Mouse (Mus musculus) gastrocnemius, postnatal 4 days (tissue): ENCODE results near the gene A630089N07Rik. TPM values are rescaled to one million over a fixed set of nuclear protein-coding genes. Genes with fewer than 3 reads are reported as not detected.

Experiments
- DNase-seq, 2 experiments: peaks; one replicate each; pipeline ENCODE4 v3.0.0; 2021 to 2022; ENCODE audit warnings: low spot score in 2 of 2, mixed read lengths in 2 of 2
- total RNA-seq, 2 experiments: library from RNA; stranded (reverse); gene quantifications; 2 replicates each; pipeline ENCODE4 v1.2.3; 2021

A630089N07Rik gene
- total RNA-seq, 2 experiments from 2014 or later, result 6.9 to 9.7 TPM

GRCm38 (mm10) chr16:97962151-97962948 lies 119.9 kb downstream of the A630089N07Rik start, which contains the start of the genes C2cd2 and Zbtb21:
Gene C2cd2, minus strand, starts transcription at chr16:97962598.
Gene Zbtb21, minus strand, starts transcription at chr16:97962622.
- DNase-seq, result peak; percentile 90 to 97

GRCm38 (mm10) chr16:97961381-97962150 lies 120.7 kb downstream of the A630089N07Rik start:
- DNase-seq, result peak in 1 of 2 experiments; percentile 20

GRCm38 (mm10) chr16:97960348-97960747 lies 121.9 kb downstream of the A630089N07Rik start:
- no peak for DNase-seq

GRCm38 (mm10) chr16:97958401-97958973 lies 123.8 kb downstream of the A630089N07Rik start:
- no peak for DNase-seq

- no peak for DNase-seq
Observed at GRCm38 (mm10) chr16:97957626-97958025, 124.6 kb downstream of the A630089N07Rik start.

GRCm38 (mm10) chr16:97956011-97956410 lies 126.2 kb downstream of the A630089N07Rik start:
- DNase-seq, result no peak

- no peak for DNase-seq
Observed at GRCm38 (mm10) chr16:97953300-97953699, 128.9 kb downstream of the A630089N07Rik start.

GRCm38 (mm10) chr16:97952801-97953200 lies 129.4 kb downstream of the A630089N07Rik start:
- DNase-seq, result no peak

- no peak for DNase-seq
Observed at GRCm38 (mm10) chr16:97952371-97952770, 129.9 kb downstream of the A630089N07Rik start.

Other genes starting within 250 kb of the A630089N07Rik start
- 10 to 100 TPM in 1 of 2 experiments, 1 to 10 TPM in 1; 8.9 to 12.1 TPM for gene Prdm15, start 230.6 kb downstream of the A630089N07Rik start, total RNA-seq
- gene C2cd2, start 119.9 kb downstream of the A630089N07Rik start, total RNA-seq, result 10 to 100 TPM; 44.9 to 58.0 TPM
- 10 to 100 TPM; 15.5 to 17.0 TPM for gene Zbtb21, start 119.8 kb downstream of the A630089N07Rik start, total RNA-seq
- gene B230307C23Rik, start 85.1 kb downstream of the A630089N07Rik start, total RNA-seq, result 10 to 100 TPM in 1 of 2 experiments, 1 to 10 TPM in 1; 9.1 to 21.0 TPM